Mouse (Mus musculus) olfactory bulb, adult 2 months (tissue): ENCODE data around the gene Ubap1.

Source experiments
- CTCF ChIP-seq: fragments of 200-500 bp; IDR thresholded peaks from 2 replicates; pipeline ENCODE4 v1.5.1; 2012; ENCODE audit warnings: low read depth, mild to moderate bottlenecking, low read length, moderate library complexity; ENCODE audit not compliant: insufficient read depth
- POLR2A ChIP-seq: fragments of 200-500 bp; IDR thresholded peaks from 2 replicates; pipeline ENCODE4 v1.6.1; 2012; ENCODE audit warnings: mild to moderate bottlenecking, low read depth, low read length, moderate library complexity; ENCODE audit not compliant: insufficient read depth

GRCm38 (mm10) chr4:41399904-41400303, 51.1 kb downstream of the Ubap1 start:
- TF ChIP-seq POLR2A = no peak
- TF ChIP-seq CTCF = no peak
